Mouse (Mus musculus): ENCODE data around the gene Sox5.

Gene Sox5

GRCm38 (mm10) chr6:144181083-144181866 is 600.5 kb downstream of the Sox5 start:
- no peak for DNase-seq (ENCODE audit: low spot score)

- no peak for DNase-seq (ENCODE audit: low spot score)
These were observed 602.7 kb downstream of the Sox5 start for GRCm38 (mm10) chr6:144179111-144179510.

- no peak for DNase-seq (ENCODE audit: low spot score)
These were observed 605.1 kb downstream of the Sox5 start for GRCm38 (mm10) chr6:144176674-144177073.

- DNase-seq (ENCODE audit: low spot score), result no peak
These were observed 606.2 kb downstream of the Sox5 start for GRCm38 (mm10) chr6:144175590-144175989.

GRCm38 (mm10) chr6:144170541-144170940 is 611.2 kb downstream of the Sox5 start:
- DNase-seq (ENCODE audit: low spot score), result no peak

GRCm38 (mm10) chr6:144169791-144170190 is 612.0 kb downstream of the Sox5 start:
- no peak for DNase-seq (ENCODE audit: low spot score)

- DNase-seq (ENCODE audit: low spot score), result no peak
These were observed 612.9 kb downstream of the Sox5 start for GRCm38 (mm10) chr6:144168696-144169476.

GRCm38 (mm10) chr6:144167058-144167457 is 614.7 kb downstream of the Sox5 start:
- DNase-seq (ENCODE audit: low spot score), result no peak

GRCm38 (mm10) chr6:144166651-144167050 is 615.1 kb downstream of the Sox5 start:
- DNase-seq (ENCODE audit: low spot score), result no peak

GRCm38 (mm10) chr6:144166104-144166503 is 615.7 kb downstream of the Sox5 start:
- DNase-seq (ENCODE audit: low spot score), result no peak

GRCm38 (mm10) chr6:144163501-144163900 is 618.3 kb downstream of the Sox5 start:
- DNase-seq (ENCODE audit: low spot score), result no peak

- no peak for DNase-seq (ENCODE audit: low spot score)
These were observed 623.1 kb downstream of the Sox5 start for GRCm38 (mm10) chr6:144158637-144159036.

GRCm38 (mm10) chr6:144154892-144155424 is 626.8 kb downstream of the Sox5 start:
- DNase-seq (ENCODE audit: low spot score), result no peak

GRCm38 (mm10) chr6:144151957-144152356 is 629.8 kb downstream of the Sox5 start:
- no peak for DNase-seq (ENCODE audit: low spot score)

GRCm38 (mm10) chr6:144151075-144151474 is 630.7 kb downstream of the Sox5 start:
- no peak for DNase-seq (ENCODE audit: low spot score)

- no peak for DNase-seq (ENCODE audit: low spot score)
These were observed 644.4 kb downstream of the Sox5 start for GRCm38 (mm10) chr6:144137397-144137796.

GRCm38 (mm10) chr6:144136894-144137293 is 644.9 kb downstream of the Sox5 start:
- DNase-seq (ENCODE audit: low spot score), result no peak

GRCm38 (mm10) chr6:144129927-144130326 is 651.9 kb downstream of the Sox5 start:
- DNase-seq (ENCODE audit: low spot score), result no peak

GRCm38 (mm10) chr6:144119961-144120360 is 661.8 kb downstream of the Sox5 start:
- no peak for DNase-seq (ENCODE audit: low spot score)

- DNase-seq (ENCODE audit: low spot score), result no peak
These were observed 665.1 kb downstream of the Sox5 start for GRCm38 (mm10) chr6:144116646-144117045.

GRCm38 (mm10) chr6:144111561-144111960 is 670.2 kb downstream of the Sox5 start:
- DNase-seq (ENCODE audit: low spot score), result no peak

- no peak for DNase-seq (ENCODE audit: low spot score)
These were observed 674.9 kb downstream of the Sox5 start for GRCm38 (mm10) chr6:144106848-144107247.

- DNase-seq (ENCODE audit: low spot score), result no peak
These were observed 676.1 kb downstream of the Sox5 start for GRCm38 (mm10) chr6:144105645-144106044.
